Mouse (Mus musculus): ENCODE measurements around the gene Zfp952. TPM values are rescaled to one million over a fixed set of nuclear protein-coding genes. Genes with fewer than 3 reads are reported as not detected.

Gene Zfp952
- total RNA-seq, 2 experiments from 2014 or later = 16.1 to 18.0 TPM

GRCm38 (mm10) chr17:33032900-33033891 is 40.3 kb downstream of the Zfp952 start, which contains the start of gene Zfp763:
Zfp763 (minus strand) TSS chr17:33033402.
- intact Hi-C loops (cut with DNase I) = loop anchor here (2.0 kb wide), 1 partner anchor 60 kb away; no protein-coding TSS in a partner anchor
- peak; percentile 87 to 90 for DNase-seq (ENCODE audit: low spot score in 2 of 2)

Other genes starting within 250 kb of the Zfp952 start
- 10 to 100 TPM; 84.8 to 93.7 TPM for gene Zfp871, start 204.8 kb upstream of the Zfp952 start, total RNA-seq (2021)
- 1 to 10 TPM; 6.1 to 7.5 TPM for gene Zfp811, start 183.2 kb upstream of the Zfp952 start, total RNA-seq (2021)
- 10 to 100 TPM; 27.0 to 32.1 TPM for gene Zfp799, start 162.9 kb upstream of the Zfp952 start, total RNA-seq (2021)
- 1 to 10 TPM; 7.9 to 9.2 TPM for gene Zfp870, start 101.5 kb upstream of the Zfp952 start, total RNA-seq (2021)
- gene Cyp4f14, start 75.8 kb upstream of the Zfp952 start, total RNA-seq (2021) = 1 to 10 TPM; 6.0 to 6.6 TPM
- 10 to 100 TPM; 14.8 to 20.8 TPM for gene Cyp4f13, start 45.7 kb upstream of the Zfp952 start, total RNA-seq (2021)
- 1 to 10 TPM; 4.9 to 6.3 TPM for gene Zfp472, start 27.3 kb upstream of the Zfp952 start, total RNA-seq (2021)
- 10 to 100 TPM; 19.0 to 24.6 TPM for gene Zfp763, start 40.3 kb downstream of the Zfp952 start, total RNA-seq (2021)
- not detected for gene 4921501E09Rik, start 74.9 kb downstream of the Zfp952 start, total RNA-seq (2021)
- 10 to 100 TPM; 17.5 to 19.5 TPM for gene Zfp563, start 96.2 kb downstream of the Zfp952 start, total RNA-seq (2021)
- gene Morc2b, start 146.6 kb downstream of the Zfp952 start, total RNA-seq (2021) = 1 to 10 TPM; 2.8 to 3.0 TPM
- not detected for gene Olfr55, start 175.3 kb downstream of the Zfp952 start, total RNA-seq (2021)
- not detected for gene Olfr239, start 198.2 kb downstream of the Zfp952 start, total RNA-seq (2021)
- 1 to 10 TPM; 1.0 to 1.3 TPM for gene Olfr1564, start 228.6 kb downstream of the Zfp952 start, total RNA-seq (2021)